Mouse (Mus musculus) inflammation-experienced regulatory T-cells, adult 16 weeks (primary cell): ENCODE results near the gene Nmnat3. TPM values are rescaled to one million over a fixed set of nuclear protein-coding genes. Genes with fewer than 3 reads are reported as not detected.

Experiments
- polyA plus RNA-seq: library from polyadenylated mRNA; unstranded; fragments of 100-300 nt; shearing (Covaris generic); gene quantifications from one replicate; pipeline ENCODE4 v1.2.1, GENCODE M21; 2017

The Nmnat3 gene
- 18.3 TPM for polyA plus RNA-seq

DNA sequence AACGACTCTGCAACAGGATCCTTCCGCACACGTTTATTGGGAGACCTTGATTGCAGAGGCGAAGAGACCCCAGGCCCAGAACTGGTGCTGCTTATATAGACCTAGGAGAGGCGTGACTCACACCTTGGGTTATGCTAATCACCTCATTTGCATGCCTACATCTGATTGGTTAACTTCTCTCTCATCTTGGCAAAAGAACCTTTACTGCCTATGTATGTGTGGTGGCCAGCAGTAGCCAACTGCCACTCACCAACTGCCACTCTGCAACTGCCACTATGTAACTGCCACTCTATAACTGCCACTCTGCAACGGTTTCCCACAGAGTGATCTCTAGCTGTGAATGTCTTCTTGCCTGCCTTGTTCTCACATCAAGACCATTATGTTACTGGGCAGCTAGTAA is at the start of gene Nmnat3:
Nmnat3 (plus strand) TSS at position 301 of the 400 bp plus-strand sequence.

DNA sequence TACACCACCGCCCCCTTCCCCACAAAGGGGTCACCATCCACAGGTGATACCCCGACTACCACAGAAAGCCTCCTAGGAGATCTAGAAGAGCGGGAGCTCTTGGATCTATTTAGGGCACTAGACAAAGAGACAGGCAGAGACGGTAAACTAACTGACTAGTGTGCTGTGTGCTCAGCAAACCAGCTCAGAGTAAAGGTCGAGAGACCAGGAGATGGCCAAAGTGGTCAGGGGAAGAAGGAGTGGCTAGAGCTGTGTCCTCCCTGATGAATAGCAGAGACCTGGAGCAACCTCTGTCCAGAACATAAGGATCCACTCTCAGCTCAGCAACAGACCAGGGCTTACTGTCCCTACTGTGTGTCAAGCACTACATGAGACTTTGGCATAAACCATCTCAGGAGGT is 135.4 kb downstream of the Nmnat3 start, which contains the start of gene Rbp1:
Rbp1 (plus strand) TSS at position 306 of the 400 bp plus-strand sequence.

Other genes with a start within 250 kb of the Nmnat3 start
- gene Rbp1, start 135.5 kb downstream of the Nmnat3 start, polyA plus RNA-seq = not detected
- gene Rbp2, start 198.7 kb downstream of the Nmnat3 start, polyA plus RNA-seq = not detected